Mouse (Mus musculus) heart, postnatal 0 days (tissue): ENCODE data around the gene Kncn.

Experiments used
- CTCF ChIP-seq: IDR thresholded peaks from 2 replicates; pipeline ENCODE4 v1.5.1; 2016; ENCODE audit warnings: antibody characterized with exemption, control low read depth, low read depth
- EP300 ChIP-seq: IDR thresholded peaks from 2 replicates; pipeline ENCODE4 v1.6.1; 2016; ENCODE audit warnings: antibody characterized with exemption, low read depth

- TF ChIP-seq CTCF = no peak
- TF ChIP-seq EP300 = no peak
These were observed at the start of gene Kncn for GRCm38 (mm10) chr4:115884022-115884421.
